Mouse (Mus musculus): ENCODE measurements around the gene Tpcn2.

GRCm38 (mm10) chr7:145283487-145284187, at the start of gene Tpcn2:
- TF ChIP-seq CTCF (conservative IDR thresholded peaks at IDR 0.05 in 1 of 2, IDR thresholded peaks at IDR 0.05 in 1 of 2; ENCODE audit: low read depth in 2 of 2, low read length in 2 of 2) = peak in 1 of 2 experiments; percentile 56; a peak in 2 of 4 replicates
- TF ChIP-seq MAX (IDR thresholded peaks at IDR 0.05; ENCODE audit: low read length) = no peak
- TF ChIP-seq POLR2A (IDR thresholded peaks at IDR 0.05; ENCODE audit: low read depth, low read length) = peak; percentile 81

Measured in CH12.LX (cell line).